Mouse (Mus musculus) liver, adult (tissue): ENCODE data around the gene Mef2a.

Source experiments
- GATA4 ChIP-seq: IDR thresholded peaks from 2 replicates; pipeline ENCODE4 v1.6.1; 2014; ENCODE audit warnings: mild to moderate bottlenecking, low read length; ENCODE audit not compliant: insufficient replicate concordance

Gene Mef2a

DNA sequence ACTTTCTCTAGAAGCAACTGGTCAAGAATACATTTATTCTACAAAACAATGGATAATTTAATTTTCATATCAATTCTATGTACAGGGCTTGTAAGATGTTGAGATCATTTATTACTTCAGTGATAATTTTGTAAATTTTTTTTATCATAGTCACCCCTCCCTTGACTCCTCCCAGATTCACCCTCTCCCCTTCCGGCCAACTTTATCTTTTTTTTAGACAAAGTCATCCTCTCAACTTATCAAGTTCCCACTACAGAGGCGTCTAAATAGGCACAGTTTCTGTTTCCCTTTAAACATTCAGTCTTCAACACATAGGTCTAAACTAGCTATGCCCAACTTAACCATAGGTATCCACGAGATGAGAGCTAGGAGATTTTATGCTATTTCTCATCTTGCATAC is 59.5 kb downstream of the Mef2a start:
- TF ChIP-seq GATA4: no peak

DNA sequence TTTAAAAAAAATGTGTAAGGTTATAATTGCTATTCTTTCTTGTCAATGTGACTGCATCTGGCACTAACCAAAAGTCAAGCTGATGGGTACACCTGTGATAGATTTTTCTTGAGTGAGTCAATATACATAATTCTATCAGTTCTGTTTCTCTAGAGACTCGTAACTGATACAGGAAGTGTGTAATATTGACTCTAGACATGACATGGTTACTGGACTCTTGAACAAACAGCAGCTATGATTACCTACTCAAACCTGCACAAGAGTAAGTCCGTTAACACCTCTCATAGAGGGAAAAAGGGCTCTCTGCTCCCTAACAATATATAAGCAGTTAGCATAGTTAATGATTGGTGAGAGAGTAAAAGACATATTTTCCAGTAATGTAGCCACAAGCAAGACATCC is 62.5 kb downstream of the Mef2a start:
- no peak for TF ChIP-seq GATA4

DNA sequence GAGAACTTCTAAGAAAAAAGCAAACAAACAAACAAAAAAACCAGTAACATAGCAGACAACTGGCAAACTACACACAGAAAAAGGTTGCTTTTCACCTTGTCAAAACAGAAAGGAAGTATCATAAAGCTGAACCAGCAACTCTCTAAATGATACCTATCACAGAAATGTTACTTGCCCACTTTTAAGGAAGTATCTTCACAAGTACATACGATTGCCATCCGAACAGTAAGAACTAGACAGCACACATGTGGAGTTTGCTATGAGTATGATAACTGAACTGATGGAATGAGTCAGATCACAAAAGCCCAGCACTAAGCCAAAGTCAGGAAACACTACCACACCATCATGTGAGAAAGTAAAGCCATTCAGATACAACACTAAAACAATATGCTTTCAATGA is 64.6 kb downstream of the Mef2a start:
- TF ChIP-seq GATA4: no peak

DNA sequence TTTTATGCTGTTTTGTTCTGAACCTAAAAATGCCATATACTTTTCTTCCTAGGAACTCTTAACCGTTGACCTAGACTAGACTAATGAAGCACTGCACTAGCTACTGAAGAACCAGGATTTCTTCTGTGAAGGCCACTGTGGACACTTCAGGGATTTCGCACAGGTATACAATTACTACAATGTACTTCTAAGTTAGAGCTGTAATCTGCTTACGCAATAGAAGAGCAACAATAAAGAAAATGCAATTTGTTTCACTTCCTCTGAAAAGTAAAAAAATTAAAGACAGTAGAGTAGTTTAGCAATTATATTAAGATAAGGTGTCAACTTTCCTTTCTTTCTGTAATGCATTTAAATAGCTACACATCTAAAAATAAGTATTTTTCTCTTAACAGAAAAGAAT is 65.6 kb downstream of the Mef2a start:
- no peak for TF ChIP-seq GATA4

DNA sequence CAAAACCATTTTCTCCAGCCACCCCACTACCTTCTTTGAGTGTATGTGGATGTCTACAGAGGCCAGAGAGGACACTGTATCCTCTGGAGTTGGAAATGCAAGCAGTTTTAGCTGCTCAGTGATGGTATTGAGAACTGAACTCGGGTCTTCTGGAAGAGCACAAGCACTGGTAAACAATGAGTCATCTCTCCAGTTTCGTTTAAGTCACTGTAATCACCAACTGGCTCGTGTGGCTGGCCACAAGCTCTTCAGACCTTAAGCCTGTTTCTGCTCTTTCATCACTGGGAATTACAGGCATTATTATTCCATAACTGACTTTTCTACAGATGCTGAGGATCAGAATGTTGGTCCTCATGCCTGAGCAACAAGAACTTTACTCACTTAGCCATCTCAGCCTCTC is 67.7 kb downstream of the Mef2a start:
- TF ChIP-seq GATA4: no peak

DNA sequence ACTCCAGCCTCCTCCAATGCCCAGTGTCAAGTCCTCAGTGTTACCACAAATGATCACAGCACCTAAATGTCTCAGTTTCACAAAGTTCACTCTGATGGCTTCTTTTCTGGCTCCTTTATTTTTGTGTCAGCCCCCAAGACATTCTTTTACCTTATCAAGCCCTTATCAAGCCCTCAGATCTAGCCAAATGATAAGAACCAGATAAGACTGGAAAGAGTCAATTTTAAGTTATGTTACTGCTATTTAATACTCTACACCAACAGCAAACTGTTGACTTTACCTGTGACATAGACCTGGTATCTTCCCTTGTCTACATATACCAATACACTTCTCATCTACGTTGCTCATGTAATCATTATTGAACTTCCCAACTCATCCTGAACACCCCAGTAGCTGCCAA is 76.2 kb downstream of the Mef2a start:
- no peak for TF ChIP-seq GATA4

DNA sequence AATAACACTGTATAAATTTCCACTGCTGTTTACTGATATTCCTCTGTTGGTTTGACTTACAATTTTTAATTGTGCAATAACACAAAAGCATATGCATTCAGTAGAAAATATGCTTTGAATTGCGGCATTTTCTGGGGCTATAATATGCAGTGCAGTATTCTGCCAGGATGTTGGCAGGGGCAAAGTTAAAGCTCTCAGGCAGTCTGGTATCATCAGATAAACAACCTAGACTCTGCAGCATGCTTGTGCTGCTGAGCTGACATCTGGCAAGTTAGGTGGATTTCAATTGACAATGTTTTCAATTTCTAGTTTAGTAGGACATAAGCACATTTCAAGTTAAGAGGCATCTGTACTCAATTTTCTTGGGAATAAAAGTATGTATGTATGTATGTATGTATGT is 81.3 kb downstream of the Mef2a start:
- no peak for TF ChIP-seq GATA4

DNA sequence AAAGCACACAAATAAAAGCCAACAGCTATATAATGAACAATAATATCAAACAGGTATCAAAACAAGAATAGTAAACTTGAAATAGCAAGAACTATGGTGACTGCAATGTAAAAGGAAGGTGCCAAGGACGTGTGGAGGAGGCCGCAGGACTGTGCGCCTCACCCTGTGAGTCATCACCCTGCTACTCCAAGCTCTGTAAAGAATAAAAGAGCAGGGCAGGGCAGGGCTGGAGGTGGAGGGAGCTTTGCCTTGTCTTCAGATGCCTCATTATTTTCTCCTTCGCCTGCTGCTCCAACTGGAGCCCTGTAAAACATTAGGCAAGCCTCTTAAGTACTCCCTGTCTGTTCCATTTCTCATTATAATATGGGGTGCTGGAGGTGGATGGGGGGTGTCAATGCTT is 85.2 kb downstream of the Mef2a start:
- TF ChIP-seq GATA4: no peak

DNA sequence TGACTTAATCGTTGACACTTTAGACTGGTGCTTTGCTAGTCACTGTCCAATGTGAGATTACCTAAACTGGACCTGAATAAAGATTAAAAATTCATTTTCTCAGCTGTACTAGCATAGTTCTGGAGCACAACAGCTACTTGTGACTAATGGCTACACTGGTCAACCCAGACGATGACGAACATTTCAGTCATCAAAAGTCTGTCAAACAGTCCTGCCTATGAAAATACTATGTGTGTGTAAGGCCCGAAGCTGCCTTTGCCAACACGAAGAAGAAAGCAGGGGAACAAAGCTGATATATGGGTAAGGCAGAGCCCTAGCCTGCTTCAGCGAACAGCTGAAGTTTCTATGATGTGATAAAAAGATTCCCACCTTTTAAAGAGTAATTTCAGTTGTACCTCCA is 89.1 kb downstream of the Mef2a start:
- no peak for TF ChIP-seq GATA4

DNA sequence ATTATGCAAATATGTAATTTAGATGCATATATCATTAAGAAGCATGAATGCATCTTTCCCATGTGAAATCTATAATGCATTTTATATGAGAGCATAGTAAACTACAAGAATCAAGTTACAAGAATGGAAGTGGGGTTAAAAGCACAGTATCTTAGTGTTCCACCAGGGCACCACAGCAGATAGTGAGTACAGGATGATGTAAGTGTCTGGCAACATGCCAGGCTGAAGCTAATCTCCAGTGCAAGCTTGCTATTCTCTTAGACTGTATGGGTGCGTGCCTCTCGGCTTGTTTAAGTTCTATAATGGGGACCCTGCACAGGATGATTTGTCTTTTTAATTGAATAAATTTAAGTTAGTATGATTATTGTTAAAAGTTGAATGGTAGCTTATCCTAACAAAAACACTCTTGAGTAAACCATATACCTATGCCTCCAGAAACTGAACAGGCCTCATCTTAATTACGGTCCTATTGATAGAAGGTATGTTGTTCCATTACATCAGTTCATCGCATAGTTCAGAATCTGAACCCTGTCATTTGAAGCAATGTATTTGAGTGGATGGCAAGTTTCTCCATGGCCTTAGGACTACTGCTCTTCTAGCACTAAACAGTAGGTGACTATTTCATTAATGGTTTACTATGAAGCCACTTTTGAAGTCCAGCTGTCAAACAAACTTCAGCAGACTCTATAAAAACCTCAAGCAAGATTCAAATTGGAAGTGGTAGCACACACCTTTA is 112.7 kb downstream of the Mef2a start:
- TF ChIP-seq GATA4: peak; percentile 62; the same call in 1 of the 2 replicates

DNA sequence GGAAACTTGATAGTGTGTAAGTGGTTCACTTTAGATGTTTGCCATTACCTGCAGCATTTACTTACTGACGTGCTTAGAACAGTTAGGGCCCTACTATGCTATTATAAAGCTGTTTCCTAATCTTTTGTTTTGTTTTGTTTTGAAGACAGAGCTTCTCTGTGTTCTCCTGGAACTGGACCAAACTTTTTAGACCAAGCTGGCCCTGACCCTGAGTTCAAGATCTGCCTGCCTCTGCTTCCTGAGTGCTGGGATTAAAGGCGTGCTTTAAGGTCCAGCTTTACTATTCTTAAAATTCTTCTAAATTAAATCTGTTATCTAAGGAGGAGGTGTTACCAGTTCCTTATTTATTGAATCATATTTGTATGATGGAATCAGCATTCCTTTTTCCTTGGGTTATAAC is 126.6 kb downstream of the Mef2a start:
- TF ChIP-seq GATA4: no peak

DNA sequence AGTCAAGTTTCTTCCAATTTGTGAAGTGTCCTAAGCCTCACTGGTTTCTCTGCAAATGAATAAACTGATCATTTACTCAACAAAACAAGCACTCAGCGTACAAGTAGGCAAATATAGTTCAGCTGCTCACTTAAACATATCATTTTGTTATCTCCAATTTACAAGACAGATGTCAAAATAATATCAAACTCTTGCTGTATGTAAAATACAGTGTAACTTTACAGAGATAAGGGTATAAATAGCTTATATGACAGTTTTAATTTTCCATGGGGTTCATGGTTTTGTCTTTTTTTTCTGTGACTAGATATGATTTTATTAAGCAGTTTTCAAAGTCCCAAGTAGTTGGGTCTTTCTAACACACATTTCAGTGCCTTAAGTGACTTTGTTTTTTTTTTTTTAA is 127.4 kb downstream of the Mef2a start:
- no peak for TF ChIP-seq GATA4

DNA sequence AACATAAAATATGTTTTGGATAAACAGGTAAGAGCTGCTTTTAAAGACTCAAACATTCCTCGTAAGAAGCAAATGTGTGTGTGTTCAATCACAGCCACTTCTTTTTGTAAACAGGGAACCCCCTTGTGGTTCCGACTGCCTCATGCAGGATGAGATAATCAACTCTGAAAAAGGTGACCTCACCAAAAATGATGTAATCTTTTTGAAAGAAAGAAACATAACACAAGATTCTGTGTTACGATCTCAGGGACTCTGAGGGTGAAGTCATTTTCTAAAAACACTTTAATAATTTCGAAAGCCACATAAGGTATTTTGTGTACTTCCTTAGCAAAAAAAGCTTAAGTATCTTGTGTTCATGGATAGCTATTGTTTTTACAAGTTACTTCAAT is 128.8 kb downstream of the Mef2a start:
- no peak for TF ChIP-seq GATA4

DNA sequence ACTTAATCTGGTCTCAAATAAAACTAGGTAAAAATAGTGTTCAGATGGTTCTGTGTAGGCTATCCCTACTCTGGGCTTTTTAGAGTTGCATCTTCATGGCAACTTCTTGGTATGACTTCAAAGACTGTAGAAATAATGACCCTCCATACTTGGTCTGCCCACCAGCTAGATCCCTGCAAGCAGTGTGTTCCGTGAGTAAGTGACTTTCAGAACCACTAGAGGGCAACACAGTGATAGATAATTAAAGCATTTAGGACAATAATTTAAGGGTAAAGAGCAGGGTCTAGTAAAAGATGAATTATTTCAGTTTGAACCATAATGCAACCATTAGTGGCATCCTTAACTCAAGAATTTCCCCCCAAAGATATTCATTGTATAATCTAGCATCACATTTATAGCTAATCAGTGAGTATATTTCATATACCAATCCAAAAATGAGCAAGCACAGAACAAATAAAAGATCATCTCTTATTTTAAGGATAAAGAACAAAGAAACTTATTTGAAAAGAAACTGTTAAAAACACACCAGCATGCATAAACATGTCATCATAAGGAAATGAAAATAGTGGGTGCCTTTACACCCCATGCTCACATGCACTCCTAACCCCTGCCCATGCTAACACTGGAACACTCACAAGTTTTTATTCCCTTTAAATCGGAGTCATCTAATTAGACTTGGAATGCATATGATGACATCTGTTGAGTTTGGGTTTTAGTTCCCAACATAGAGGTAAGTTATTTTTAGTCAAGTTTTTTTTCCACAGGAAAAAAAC is 129.4 kb downstream of the Mef2a start:
- no peak for TF ChIP-seq GATA4

DNA sequence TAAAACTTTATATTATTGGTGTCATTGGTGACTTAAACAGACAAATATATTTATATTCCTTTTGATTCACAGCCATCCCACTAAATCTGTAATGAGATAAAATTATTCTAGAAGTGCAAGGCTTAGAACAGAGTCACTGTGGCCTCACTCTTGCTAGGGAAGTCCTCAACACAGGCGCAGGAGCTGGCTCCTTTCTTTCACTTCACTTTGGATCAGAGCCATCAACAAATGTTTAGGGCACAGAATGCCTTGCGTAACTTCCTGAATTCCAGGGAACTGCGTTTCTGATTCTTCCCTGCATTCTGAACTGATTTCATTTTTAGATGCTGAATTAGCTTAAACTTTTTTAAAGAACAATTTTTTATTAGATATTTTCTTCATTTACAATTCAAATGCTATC is 130.7 kb downstream of the Mef2a start:
- no peak for TF ChIP-seq GATA4

DNA sequence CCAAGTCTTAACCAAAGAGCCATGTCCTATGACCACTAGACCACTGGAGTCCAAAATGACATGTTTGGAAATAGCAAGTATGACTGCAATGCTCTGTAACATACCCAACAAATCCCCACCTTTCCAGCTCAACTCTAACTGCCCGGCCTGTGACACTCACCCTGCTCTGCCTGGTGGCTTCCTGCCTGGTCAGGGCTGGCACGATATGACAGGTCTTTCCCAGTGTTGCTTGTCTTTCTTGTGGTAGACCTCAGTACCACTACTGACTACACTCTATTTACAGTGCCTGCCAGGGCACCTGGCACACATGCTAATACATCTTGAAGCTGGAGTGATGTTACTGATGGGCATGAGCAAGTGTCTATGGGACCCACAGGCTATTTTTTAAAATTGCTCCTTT is 134.9 kb downstream of the Mef2a start:
- no peak for TF ChIP-seq GATA4

DNA sequence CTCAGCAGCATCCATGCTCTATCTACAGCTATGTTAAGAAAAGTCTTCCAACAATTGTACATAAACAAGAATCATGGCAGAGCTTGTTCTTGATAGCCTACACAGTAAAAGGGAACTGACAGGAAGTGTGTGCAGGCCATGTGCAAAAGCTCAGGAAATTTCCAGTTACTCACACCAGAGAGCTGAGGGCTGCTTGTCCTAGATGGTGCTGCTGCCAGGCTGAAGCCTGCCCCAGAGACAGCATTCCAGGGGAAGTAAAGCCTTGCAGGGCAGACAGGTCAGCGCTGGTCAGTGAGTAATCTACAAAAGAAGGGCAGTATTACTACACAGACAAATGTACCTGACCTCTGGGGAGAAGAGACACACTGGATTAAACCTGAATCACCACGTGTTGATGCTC is 136.3 kb downstream of the Mef2a start:
- no peak for TF ChIP-seq GATA4
